Mouse (Mus musculus) MEL-GATA-1-ER (cell line): Measurements from ENCODE around the gene Gm7356.
"Not testable (repeated sequence)": the region's sequence is repeated elsewhere in the genome, so short reads cannot be mapped to it uniquely, and the experiment has no call there.

ENCODE experiments used
- DNase-seq: peaks from one replicate; pipeline ENCODE4 v3.0.0-alpha.2; 2012; ENCODE audit warnings: low read depth; ENCODE audit errors: extremely low read depth

The Gm7356 gene

GRCm38 (mm10) chr17:14003604-14004003 is at the start of gene Gm7356:
Gm7356 (minus strand) TSS chr17:14003704.
- not testable (repeated sequence) for DNase-seq

- not testable (repeated sequence) for DNase-seq
Observed at GRCm38 (mm10) chr17:14041880-14042279, 38.4 kb upstream of the Gm7356 start.

- DNase-seq, result not testable (repeated sequence)
Observed at GRCm38 (mm10) chr17:14037012-14037411, 33.5 kb upstream of the Gm7356 start.

- not testable (repeated sequence) for DNase-seq
Observed at GRCm38 (mm10) chr17:14036113-14036512, 32.6 kb upstream of the Gm7356 start.

- not testable (repeated sequence) for DNase-seq
Observed at GRCm38 (mm10) chr17:13993425-13993824, 10.1 kb downstream of the Gm7356 start.

- no peak for DNase-seq
Observed at GRCm38 (mm10) chr17:13987690-13988089, 15.8 kb downstream of the Gm7356 start.

- not testable (repeated sequence) for DNase-seq
Observed at GRCm38 (mm10) chr17:13970796-13971195, 32.7 kb downstream of the Gm7356 start.

GRCm38 (mm10) chr17:13969917-13970316 is 33.6 kb downstream of the Gm7356 start:
- not testable (repeated sequence) for DNase-seq

- DNase-seq, result not testable (repeated sequence)
Observed at GRCm38 (mm10) chr17:13965048-13965447, 38.5 kb downstream of the Gm7356 start.

- DNase-seq, result not testable (repeated sequence)
Observed at GRCm38 (mm10) chr17:13962245-13962644, 41.3 kb downstream of the Gm7356 start.

GRCm38 (mm10) chr17:13958129-13958528 is 45.4 kb downstream of the Gm7356 start:
- not testable (repeated sequence) for DNase-seq

GRCm38 (mm10) chr17:13951570-13951969 is 51.9 kb downstream of the Gm7356 start:
- DNase-seq, result not testable (repeated sequence)
